Mouse (Mus musculus) layer of hippocampus, postnatal 25 days (tissue): Measurements from ENCODE around the gene Mslnl. TPM values are rescaled to one million over a fixed set of nuclear protein-coding genes. Genes with fewer than 3 reads are reported as not detected.
A peak's percentile ranks its signal among the peaks of the same experiment; 100 is the strongest.

Experiments used
- DNase-seq, 2 experiments: peaks; one replicate each; pipeline ENCODE4 v3.0.0; 2022; ENCODE audit warnings: mixed read lengths in 2 of 2, low spot score in 1 of 2; ENCODE audit errors: extremely low spot score in 1 of 2
- total RNA-seq, 2 experiments: library from RNA; stranded (reverse); gene quantifications; 2 replicates each; pipeline ENCODE4 v1.2.3; 2021

Gene Mslnl
- under 1 TPM in 1 of 2 experiments, not detected in 1; 0.14 TPM for total RNA-seq

DNA sequence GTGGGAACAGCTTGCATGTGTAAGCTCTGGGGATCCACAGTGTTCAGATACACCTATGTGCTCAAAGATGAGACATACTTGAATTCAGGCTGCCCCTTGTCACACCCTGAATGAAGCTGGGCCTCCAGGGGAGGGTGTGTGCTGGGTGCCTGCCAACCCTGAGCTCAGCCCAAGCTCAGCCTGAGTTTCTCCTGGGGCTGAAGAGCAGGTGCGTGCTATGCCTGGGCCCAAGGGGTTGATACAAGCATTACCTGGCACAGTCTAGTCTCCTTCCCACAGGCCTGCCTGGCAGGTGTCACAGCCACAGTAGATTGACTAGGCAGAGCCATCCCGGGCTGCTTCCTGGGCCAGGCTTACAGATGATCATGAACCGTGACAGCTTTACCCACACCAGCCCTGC, at the start of gene Mslnl:
Mslnl (plus strand) TSS at position 298 of the 400 bp plus-strand sequence.
- DNase-seq = no peak

DNA sequence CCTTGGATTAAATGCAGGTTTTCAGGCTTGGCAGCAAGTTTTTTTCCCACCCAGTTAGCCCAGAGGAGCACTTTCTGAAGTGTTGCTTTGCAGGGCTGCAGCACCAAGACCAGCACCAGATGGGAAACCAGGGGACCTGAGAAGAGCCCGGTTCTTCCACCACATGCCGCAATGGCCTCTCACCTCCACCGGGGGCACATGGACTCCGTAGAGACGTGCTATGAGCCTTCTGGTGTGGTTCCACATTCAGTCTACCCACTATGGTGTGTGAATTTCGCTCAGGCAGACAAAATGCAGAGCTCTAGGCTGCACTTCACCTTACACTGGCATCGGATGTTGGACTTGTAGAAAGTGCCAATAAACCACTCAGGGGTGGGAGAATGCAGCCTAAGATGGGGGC, 49.5 kb upstream of the Mslnl start:
- DNase-seq = no peak

- no peak for DNase-seq
Measured at GRCm38 (mm10) chr17:25688922-25689321, 46.9 kb upstream of the Mslnl start.

DNA sequence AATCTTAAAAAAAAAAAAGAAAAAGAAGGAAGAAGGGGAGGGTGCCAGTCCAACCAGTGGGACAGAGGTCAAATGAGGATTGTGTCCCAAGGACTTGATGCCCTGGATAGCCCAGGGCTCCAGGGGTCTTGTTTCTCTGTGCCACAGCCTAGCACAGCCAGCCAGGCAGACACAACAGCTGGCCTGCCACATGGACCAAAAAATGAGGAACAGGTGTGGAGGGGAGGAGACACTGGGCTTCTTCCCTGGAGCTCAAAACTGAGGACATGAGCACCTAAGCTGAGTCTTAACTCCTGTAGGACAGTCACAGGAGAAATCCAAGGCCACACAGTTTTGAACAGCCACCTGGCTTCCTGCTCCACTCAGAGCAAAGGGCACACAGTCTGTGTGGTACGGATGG, 39.6 kb upstream of the Mslnl start:
- no peak for DNase-seq

- DNase-seq = peak; percentile 73 to 92
Measured at GRCm38 (mm10) chr17:25698446-25698845, 37.4 kb upstream of the Mslnl start.

- no peak for DNase-seq
Measured at GRCm38 (mm10) chr17:25700863-25701496, 34.9 kb upstream of the Mslnl start.

DNA sequence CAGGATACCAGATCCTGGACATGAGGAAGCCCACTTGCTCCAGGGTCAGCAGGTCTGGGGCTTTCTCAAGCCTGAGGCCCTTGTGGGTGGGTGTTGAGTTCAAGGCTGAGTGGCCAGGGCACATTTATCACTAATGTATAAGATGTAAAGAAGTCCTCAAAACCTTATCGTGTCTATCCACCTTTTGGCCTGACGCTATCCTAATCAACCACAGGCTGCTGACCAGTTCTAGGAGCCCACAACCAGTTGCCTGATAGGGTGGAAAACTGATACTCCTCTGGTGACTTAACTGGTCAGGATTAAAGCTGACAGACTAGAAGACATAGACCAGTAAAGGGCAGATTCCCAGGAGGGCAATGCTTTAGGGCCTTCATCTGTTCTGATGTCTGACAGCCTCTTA, 25.8 kb upstream of the Mslnl start:
- no peak for DNase-seq

- DNase-seq = no peak
Measured at GRCm38 (mm10) chr17:25711136-25711535, 24.7 kb upstream of the Mslnl start.

DNA sequence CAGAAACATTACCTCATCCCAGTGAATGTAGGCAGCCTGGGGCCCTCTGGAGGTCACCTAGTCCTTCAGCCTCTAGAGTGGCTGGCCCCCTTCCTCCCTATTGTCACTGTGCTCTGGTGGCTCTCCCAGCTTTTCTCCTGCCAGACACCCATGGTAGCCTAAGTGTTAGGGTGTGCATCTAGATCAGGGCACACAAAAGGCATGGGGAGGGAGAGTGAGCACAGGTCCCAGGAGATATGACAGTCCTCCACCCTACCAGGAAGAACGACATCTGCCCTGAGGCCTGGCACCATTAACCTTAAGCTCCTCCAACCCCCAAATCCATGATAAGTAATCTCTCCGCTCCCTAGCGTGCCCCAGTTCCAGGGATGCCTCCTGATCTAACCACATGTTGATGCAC, 20.2 kb upstream of the Mslnl start:
- DNase-seq = no peak

GRCm38 (mm10) chr17:25716130-25716529, 19.7 kb upstream of the Mslnl start:
- no peak for DNase-seq

DNA sequence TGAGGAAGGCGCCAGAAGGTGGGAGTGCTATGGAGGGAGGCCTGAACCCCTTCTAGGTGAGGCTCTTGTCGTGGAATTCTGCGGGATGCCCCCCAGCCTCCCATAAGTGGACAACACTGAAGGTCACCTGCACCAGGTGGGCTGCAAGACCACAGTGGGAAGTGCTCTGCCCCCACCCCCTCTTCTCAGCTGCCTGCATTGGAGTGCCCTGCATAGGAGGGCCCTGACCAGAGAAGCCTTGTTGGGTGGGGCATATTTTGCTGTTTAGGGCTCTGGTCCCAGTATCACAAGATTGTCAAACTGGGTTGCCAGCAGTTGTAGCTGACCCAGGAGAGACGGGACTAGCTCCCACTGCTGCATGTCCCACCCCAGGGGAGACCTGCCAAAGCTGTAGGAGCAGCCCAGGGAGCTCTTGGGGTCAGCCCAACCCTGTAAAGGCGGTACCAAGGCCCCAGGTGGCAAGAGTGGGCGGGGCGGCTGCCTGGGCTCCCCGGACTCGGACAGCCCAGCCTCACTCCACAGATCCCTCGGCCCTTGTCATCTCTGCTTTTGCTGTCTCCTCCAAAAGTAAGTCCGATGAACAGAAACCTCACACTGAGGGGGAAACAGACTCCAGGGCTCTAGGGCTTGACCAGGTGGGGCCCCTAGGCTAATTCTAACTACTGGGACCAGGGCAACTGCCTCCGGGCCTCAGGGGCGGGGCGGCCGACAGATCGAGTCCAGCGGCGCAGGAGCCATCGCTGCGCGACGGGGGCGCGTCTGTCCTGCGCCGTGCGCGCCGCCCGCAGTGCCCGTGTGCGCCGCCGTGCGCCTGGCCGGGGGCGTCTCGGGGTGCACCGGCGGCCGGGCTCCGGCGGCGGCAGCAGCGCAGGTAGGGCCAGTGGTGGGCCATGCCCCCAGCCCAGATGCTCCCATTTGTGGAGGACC, 18.9 kb upstream of the Mslnl start, which contains the start of gene Gng13:
Gng13 (plus strand) TSS at position 461 of the 927 bp plus-strand sequence.
- no peak for DNase-seq

DNA sequence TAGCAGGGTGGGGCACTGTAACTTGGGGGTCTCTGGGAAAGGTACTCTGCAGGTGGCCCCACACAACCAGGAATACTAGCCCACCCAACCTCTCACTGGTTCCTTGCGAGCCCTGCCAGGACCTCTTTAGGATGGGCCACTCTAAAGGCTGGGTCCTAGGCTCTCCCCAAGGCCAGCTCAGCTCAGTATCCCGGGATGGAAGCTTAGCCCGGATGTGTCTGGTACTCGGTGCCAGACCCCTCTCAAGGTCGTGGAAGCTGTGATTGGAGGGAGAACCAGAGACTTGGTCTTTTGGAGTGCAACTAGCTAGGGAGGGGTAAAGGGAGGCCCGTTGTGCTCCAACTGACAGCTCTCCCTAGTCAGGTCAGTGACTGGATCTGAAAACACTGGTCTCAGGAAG, 18.2 kb upstream of the Mslnl start:
- DNase-seq = no peak

- no peak for DNase-seq
Measured at GRCm38 (mm10) chr17:25721476-25721875, 14.4 kb upstream of the Mslnl start.

GRCm38 (mm10) chr17:25723470-25723869, 12.4 kb upstream of the Mslnl start:
- DNase-seq = no peak

DNA sequence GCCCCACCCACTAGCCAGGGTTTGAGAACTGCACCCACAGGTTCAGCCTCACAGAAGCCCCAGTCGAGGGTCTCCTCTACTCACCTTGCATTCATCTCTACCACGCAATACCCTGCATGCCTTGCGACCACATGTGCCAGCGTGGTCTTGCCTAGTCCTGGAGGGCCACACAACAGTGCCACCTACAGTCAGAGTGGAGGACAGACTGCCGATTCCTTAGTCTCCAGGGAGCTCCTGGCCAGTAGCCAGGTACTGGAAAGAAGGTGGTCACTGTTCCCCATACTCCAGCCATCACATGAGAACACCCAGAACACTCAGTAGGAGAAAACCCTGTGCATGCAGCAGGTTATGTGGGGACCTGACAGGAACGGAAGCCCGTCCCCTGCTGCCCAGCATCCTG, 11.9 kb upstream of the Mslnl start:
- DNase-seq = no peak

DNA sequence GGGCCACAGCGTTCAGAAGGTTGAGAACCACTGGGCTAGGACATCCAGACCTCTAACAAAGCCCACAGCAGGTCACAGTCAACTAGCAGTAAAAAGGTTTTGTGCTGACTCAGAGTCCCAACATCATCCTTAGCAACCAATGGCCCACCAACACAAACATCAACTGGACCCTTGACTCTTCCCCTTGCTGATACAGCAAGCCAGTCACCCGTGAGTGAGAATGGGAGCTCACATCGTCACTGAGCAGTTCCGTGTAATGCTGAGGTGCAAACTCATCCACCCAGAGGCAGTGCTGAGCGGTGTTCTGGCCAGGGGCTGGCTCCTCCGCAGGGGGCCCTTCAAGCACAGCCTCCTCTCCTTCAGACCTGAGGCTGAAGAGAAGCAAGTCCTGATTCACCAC, 10.6 kb upstream of the Mslnl start:
- no peak for DNase-seq

- DNase-seq = peak; percentile 87 to 90
Measured at GRCm38 (mm10) chr17:25727265-25728008, 8.4 kb upstream of the Mslnl start, which contains the start of the genes Chtf18 and Rpusd1. Chtf18 (minus strand) TSS chr17:25727419. Rpusd1 (plus strand) TSS chr17:25727670.

GRCm38 (mm10) chr17:25728009-25728270, 7.9 kb upstream of the Mslnl start:
- no peak for DNase-seq

DNA sequence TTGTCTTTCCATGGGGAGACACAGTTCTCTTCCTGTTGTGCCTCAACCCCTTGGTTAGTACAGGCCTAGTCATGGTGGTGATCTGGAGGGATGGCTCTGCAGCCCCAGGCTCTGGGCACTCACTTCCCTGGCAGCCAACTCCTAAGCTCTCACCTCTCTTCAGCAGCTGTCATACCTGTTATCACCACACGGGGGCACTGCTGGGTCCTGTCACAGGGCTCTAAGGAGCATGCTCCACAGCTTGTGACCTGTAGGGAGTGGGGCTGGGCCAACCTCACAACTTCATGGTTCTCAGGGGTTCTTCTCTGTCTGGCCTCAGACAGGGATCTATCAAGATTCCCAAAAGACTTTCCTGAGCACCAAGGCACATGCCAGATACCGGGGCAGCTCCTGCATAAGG, 3.8 kb upstream of the Mslnl start:
- DNase-seq = peak; percentile 76 to 96

DNA sequence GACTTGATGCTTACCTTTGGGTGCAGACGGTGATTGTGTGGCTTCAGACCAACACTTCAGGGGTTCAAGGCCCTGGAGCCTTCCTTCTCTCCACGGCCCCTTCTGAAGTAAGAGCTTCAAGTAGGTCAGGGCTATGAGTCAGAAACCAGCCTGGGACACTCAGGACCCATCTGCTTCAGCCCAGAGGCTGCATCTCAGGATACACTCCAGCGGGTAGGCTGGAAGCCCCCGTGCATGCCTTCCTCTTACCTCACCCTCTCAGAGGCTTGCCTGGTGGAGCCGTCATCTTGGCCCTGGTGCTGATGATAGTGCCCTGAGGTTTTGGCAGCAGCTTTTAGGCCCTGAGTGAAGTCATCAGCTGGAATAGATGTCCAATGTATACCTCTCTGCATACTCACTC, 596 bp upstream of the Mslnl start:
- DNase-seq = no peak

- no peak for DNase-seq
Measured at GRCm38 (mm10) chr17:25738861-25739260, 3.0 kb downstream of the Mslnl start.
